Mouse (Mus musculus) embryo, embryonic 11 days (tissue): ENCODE measurements around the gene Ptpn12.
"Not testable (repeated sequence)": the region's sequence is repeated elsewhere in the genome, so short reads cannot be mapped to it uniquely, and the experiment has no call there.

Experiments used
- DNase-seq: peaks from one replicate; pipeline ENCODE4 v3.0.0-alpha.2; 2015

Gene Ptpn12

DNA sequence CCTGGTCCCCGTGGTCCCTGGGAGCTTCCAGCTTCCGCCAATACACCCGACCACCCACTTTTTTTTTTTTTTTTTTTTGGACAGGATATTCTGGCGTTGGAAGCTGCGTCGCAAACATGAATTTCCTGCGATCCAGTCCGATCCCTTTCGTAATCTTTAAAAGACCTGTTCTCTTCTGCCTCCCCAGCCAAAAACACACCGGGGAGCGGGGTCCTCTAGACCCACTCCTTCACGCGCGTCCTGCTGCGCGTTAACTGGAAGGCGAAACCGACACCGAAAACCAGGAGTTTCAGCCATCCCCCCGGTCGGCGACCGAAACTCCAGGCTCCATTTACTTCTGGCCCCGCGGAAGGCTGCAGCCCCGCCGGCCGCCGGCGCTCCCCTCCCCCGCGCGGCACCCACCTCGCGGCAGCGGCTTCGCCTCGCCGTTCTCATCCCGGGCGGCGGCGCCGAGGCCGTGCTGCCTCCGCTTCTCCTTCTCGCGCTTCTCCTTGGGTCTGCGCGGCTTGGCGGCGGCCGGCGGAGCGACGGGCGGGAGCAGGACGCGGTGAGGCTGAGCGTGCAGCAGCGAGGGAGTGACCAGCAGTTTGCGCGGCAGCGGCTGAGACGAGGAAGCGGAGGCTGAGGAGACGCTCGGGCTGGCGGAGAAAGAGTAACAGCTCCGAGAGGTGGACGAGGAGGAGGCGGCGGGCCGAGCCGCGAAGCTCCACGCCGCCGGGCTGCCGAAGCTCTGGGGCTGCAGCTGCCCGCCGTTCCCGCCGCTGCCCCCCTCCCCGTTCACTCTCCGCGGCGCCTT lies 104.7 kb downstream of the Ptpn12 start:
- peak; percentile 69 for DNase-seq

DNA sequence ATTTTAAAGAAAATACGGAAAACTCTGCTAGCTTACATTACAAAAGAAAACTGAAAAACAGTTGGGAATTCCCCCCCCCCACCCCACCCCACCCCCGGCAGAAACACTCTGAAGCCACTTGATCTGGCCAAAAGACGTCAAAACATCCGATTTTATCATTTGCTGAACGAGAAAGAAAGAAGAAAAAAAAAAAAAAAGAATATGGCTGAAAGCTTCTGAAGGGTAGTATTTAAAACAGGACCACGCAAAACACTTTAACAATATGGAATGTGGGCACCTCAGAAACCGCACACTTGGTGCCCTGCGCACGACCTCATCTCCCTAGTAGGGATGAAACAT lies 105.2 kb downstream of the Ptpn12 start:
- DNase-seq = no peak

DNA sequence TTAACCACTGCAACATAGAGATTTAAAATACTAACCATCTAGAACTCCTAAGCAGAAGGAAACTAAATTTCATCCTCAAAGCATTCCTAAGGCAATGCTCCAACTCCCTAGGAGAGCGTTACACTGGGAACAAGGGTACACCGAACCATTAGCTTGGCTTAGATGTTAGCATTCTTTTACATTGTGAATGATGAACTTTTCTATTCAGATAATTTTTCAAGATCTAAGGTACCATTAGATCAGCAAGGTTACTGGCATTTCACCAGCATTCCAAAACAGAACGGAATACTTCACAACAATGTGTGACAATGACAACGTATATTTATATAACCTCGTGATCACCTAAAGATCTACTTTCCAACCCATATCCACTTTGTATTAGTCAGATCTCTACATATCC lies 105.6 kb downstream of the Ptpn12 start:
- DNase-seq = no peak

DNA sequence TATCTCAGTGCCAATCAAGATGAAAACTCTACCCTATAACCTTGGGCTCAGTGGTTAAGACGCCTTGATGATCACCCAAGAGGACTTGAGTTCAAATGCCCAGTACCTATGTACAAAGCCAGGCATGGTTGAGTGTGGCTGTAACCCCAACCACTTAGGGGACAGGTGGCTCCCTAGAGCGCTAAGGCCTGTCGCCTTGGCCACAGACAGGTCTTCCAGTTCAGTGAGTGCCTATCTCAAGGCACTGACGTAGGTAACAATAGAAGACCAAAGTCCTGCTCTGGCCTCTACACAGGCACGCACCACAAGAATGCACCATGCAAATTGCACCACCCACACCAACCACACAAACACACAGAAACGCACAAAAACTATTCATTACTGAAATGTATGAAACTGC lies 108.8 kb downstream of the Ptpn12 start:
- DNase-seq = no peak

DNA sequence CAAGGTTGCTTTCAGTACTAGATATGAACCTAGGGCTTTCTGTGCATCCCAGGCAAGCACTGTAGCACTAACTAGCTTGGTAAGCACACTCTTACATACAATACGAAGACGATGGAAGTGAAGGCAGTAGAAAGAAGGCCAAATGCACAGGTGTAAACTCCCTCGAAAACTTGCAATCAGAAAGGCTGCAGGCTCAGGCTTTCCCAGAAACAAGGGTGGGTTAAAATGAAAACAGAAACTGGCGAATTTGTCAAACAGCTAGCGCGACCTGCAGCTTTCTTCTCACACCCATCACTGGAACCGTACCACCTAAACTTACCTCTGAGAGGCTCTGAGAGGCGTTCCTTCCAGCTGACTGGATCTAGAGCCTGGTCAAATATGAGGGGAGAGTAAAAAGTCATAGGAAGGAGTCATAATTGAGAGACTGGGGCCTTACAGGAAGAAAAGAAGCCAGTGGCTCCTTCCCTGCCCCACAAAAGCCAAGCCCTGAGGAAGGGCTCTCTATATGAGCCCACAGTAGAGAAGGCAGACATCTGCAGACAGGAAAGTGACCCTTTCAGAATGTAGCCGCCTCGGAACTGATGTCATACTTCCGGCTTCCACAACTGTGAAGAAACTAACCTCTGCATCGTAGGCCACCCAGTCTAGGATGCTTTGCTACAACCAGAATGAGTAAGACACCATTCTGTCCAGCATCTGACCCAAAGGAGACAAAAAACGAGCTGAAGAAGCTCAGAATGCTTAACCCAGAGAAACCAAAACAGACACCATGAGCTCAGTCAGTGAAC lies 110.6 kb downstream of the Ptpn12 start:
- no peak for DNase-seq

DNA sequence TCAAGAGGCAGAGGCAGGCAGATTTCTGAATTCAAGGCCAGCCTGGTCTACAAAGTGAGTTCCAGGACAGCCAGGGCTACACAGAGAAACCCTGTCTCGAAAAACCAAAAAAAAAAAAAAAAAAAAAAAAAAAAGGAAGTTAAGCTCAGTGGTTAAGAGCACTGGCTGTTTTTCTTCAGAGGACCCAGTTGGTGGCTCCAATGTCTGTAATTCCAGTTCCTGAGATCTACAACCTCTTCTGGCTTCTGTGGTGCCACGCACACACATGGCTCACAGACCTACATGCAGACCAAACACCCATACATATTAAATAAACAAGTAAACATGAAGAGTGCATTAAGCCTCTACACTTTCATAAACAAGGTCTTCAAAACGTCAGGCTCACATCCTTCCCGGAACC lies 111.9 kb downstream of the Ptpn12 start:
- not testable (repeated sequence) for DNase-seq

DNA sequence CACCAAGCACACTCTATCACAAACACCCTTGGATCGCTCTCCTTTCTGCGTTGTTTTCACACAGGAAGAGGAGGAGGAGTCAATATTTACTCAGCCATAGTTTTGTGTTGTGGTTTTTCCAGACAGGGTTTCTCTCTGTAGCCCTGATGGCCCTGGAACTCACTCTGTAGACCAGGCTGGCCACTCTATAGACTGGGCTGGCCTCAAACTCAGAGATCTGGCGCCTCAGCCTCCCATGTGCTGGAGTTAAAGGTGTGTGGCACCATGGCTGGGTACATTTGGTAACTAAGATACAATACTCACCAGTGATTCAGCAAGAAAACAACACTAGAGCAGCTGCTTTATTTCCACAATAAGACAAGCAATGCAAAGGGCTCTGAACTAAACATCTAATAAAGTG lies 113.2 kb downstream of the Ptpn12 start:
- DNase-seq = no peak

DNA sequence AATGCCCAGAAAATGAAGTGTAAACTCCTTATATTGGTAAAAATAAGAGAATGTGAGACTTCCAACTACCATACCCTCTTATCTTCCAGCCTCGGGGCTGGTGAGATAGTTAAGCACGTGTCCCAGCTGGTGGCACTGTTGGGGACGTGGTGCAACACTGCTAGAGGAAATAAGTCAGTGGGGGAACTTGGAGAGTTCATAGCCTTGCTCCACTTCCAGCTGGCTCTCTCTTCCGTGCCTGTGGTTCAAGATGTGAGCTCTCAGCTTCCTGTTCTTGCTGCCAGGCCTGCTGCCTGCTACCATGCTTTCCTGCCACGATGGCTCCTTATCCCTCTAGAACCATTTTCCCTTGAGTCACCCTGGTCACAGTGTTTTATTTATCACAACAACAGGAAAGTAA lies 114.5 kb downstream of the Ptpn12 start:
- no peak for DNase-seq

DNA sequence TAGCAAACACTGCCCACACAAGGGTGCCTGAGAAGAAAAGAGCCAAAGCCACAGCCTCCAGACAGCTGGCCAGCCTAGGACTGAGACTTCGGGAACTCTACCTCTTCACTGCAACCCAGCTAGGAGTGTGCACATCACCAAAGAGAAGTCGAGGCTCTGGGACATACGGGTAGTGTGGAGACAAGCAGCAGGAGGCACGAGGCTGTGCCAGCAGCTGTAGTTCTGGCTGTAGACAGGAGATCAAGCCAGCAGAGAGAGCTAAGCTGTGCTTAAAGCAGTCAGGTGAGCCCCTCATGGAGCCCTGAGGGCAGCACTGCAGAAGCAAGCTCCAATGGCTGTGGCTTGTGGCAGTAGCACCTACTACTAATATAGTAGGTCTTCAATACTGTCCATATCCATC lies 115.0 kb downstream of the Ptpn12 start:
- DNase-seq = no peak

DNA sequence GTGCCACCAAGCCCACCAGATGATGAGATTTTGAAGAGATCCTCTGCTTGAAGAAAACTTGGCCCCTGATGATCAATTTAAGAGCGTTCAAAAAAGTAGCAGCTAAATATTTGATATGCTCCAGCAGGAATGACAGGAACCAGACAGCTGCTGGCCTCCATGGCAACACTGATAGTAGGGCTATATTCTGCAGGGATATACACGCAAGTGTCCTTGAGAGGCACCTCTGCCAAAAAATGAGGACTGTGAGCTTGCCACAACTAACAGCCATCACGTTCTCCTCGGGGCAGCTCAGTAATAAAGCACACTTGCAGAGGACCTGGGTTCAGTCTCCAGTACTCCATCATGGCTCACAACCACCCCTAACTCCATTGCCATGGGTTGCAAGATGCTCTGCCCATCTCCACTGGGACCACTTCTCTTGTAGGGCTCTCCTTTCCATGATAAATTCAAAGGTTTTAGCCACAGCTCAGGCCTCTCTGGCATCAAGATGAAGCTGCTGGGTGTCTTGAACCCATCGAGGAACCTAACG lies 115.6 kb downstream of the Ptpn12 start:
- DNase-seq = no peak

DNA sequence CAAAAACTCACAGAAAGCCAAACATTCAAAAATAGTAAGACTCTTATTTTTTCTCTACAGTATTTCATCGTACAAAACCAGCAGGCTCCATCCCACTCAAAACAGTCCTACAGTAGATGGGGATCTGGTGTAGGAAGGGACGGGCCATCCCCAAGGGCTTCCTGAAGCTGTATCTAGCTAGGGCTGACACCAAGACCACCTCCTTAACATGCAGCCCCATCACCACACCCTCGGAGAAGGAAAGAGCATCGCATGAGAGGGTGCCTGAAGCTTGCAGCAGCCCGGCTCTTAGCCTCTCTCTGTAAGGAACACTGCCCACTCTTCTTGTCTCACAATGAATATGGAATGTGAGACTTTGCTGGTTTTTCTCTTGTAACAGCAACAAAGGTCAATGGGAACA lies 117.2 kb downstream of the Ptpn12 start:
- no peak for DNase-seq
